Mouse (Mus musculus) erythroblast, embryonic 14.5 days (primary cell): ENCODE results near the gene Shld2. TPM values are rescaled to one million over a fixed set of nuclear protein-coding genes. Genes with fewer than 3 reads are reported as not detected.

Source experiments
- H3K27me3 ChIP-seq: 2 replicates; pipeline ENCODE4 v1.6.1; 2012; ENCODE audit warnings: inconsistent platforms; ENCODE audit not compliant: control insufficient read depth
- H3K36me3 ChIP-seq: 2 replicates; pipeline ENCODE4 v1.6.1; 2012; ENCODE audit warnings: mild to moderate bottlenecking, inconsistent platforms; ENCODE audit not compliant: control insufficient read depth
- H3K4me1 ChIP-seq: 2 replicates; pipeline ENCODE4 v1.6.1; 2012; ENCODE audit warnings: inconsistent platforms; ENCODE audit not compliant: control insufficient read depth
- H3K4me3 ChIP-seq: replicated peaks from 2 replicates; pipeline ENCODE3; 2012; ENCODE audit warnings: moderate library complexity, mild to moderate bottlenecking, inconsistent platforms
- H3K9me3 ChIP-seq: 2 replicates; pipeline ENCODE4 v1.6.1; 2012; ENCODE audit warnings: low read length, inconsistent platforms, mixed read lengths; ENCODE audit not compliant: control insufficient read depth
- GATA1 ChIP-seq: IDR thresholded peaks from 2 replicates; pipeline ENCODE4 v1.6.1; 2012; ENCODE audit warnings: low read length, inconsistent platforms, mixed read lengths
- TAL1 ChIP-seq: IDR thresholded peaks from 3 replicates; pipeline ENCODE4 v1.6.1; 2012; ENCODE audit warnings: low read length, inconsistent platforms, mixed read lengths
- polyA plus RNA-seq: library from polyadenylated mRNA; stranded (reverse); fragments of >175 nt; gene quantifications from 2 replicates; pipeline ENCODE4 v1.2.3, GENCODE M21; 2012

Gene Shld2
- polyA plus RNA-seq, 1 experiment: 0.03 TPM

- H3K9me3 ChIP-seq: no peaks in the 10 kb centered on the region
- H3K4me3 ChIP-seq: peak overlapping the region; percentile 81
- H3K4me1 ChIP-seq: peaks cover 23% of the 10 kb centered on the region
- H3K27me3 ChIP-seq: peaks cover 23% of the 10 kb centered on the region
- TF ChIP-seq GATA1 (no peak), TAL1 (no peak)
- peaks cover 2% of the 10 kb centered on the region; the same call in 1 of the 2 replicates for H3K36me3 ChIP-seq
These were observed 2.2 kb upstream of the Shld2 start for GRCm38 (mm10) chr14:34312339-34313048.

GRCm38 (mm10) chr14:34311691-34312090, 1.4 kb upstream of the Shld2 start:
- Histone ChIP-seq H3K4me3 (peak overlapping the region; percentile 81), H3K36me3 (peaks cover 2% of the 10 kb centered on the region; the same call in 1 of the 2 replicates), H3K4me1 (peaks cover 23% of the 10 kb centered on the region), H3K27me3 (peaks cover 23% of the 10 kb centered on the region), H3K9me3 (no peaks in the 10 kb centered on the region)
- TF ChIP-seq TAL1 (no peak), GATA1 (no peak)

- peaks cover 23% of the 10 kb centered on the region for H3K27me3 ChIP-seq
- no peaks in the 10 kb centered on the region for H3K9me3 ChIP-seq
- H3K36me3 ChIP-seq: peaks cover 2% of the 10 kb centered on the region; the same call in 1 of the 2 replicates
- no peak for TF ChIP-seq TAL1
- no peak for TF ChIP-seq GATA1
- peaks cover 23% of the 10 kb centered on the region for H3K4me1 ChIP-seq
- H3K4me3 ChIP-seq: peak overlapping the region; percentile 81
These were observed 833 bp upstream of the Shld2 start for GRCm38 (mm10) chr14:34311021-34311631.

GRCm38 (mm10) chr14:34309907-34310233, 423 bp downstream of the Shld2 start:
- Histone ChIP-seq H3K36me3 (peaks cover 2% of the 10 kb centered on the region; the same call in 1 of the 2 replicates), H3K4me3 (peak overlapping the region; percentile 81)
- TF ChIP-seq GATA1: no peak
- TF ChIP-seq TAL1: no peak

GRCm38 (mm10) chr14:34309266-34309665, 1.0 kb downstream of the Shld2 start:
- peaks cover 23% of the 10 kb centered on the region for H3K27me3 ChIP-seq
- no peaks in the 10 kb centered on the region for H3K9me3 ChIP-seq
- no peak for TF ChIP-seq GATA1
- no peak for TF ChIP-seq TAL1
- H3K4me3 ChIP-seq: no peak overlapping the region
- peaks cover 23% of the 10 kb centered on the region for H3K4me1 ChIP-seq
- H3K36me3 ChIP-seq: peaks cover 2% of the 10 kb centered on the region; the same call in 1 of the 2 replicates

More at GRCm38 (mm10) chr14:34309907-34310233, 423 bp downstream of the Shld2 start:
- Histone ChIP-seq H3K27me3 (peaks cover 23% of the 10 kb centered on the region), H3K4me1 (peaks cover 23% of the 10 kb centered on the region), H3K9me3 (no peaks in the 10 kb centered on the region)

GRCm38 (mm10) chr14:34303265-34303680, 7.0 kb downstream of the Shld2 start:
- no peak for TF ChIP-seq TAL1
- no peak for TF ChIP-seq GATA1

GRCm38 (mm10) chr14:34302681-34303242, 7.5 kb downstream of the Shld2 start:
- H3K9me3 ChIP-seq: no peaks in the 10 kb centered on the region
- no peaks in the 10 kb centered on the region for H3K36me3 ChIP-seq
- H3K4me1 ChIP-seq: no peaks in the 10 kb centered on the region
- TF ChIP-seq TAL1 (no peak), GATA1 (no peak)
- no peaks in the 10 kb centered on the region for H3K27me3 ChIP-seq
- no peak overlapping the region for H3K4me3 ChIP-seq

More at GRCm38 (mm10) chr14:34303265-34303680, 7.0 kb downstream of the Shld2 start:
- H3K9me3 ChIP-seq: no peaks in the 10 kb centered on the region
- H3K4me3 ChIP-seq: no peak overlapping the region
- H3K36me3 ChIP-seq: no peaks in the 10 kb centered on the region
- H3K27me3 ChIP-seq: no peaks in the 10 kb centered on the region
- H3K4me1 ChIP-seq: no peaks in the 10 kb centered on the region

GRCm38 (mm10) chr14:34298871-34299700, 11.2 kb downstream of the Shld2 start:
- H3K9me3 ChIP-seq: no peaks in the 10 kb centered on the region
- no peak for TF ChIP-seq TAL1
- no peak for TF ChIP-seq GATA1
- H3K4me3 ChIP-seq: no peak overlapping the region
- no peaks in the 10 kb centered on the region for H3K27me3 ChIP-seq
- no peaks in the 10 kb centered on the region for H3K36me3 ChIP-seq
- no peaks in the 10 kb centered on the region for H3K4me1 ChIP-seq

GRCm38 (mm10) chr14:34297634-34298033, 12.7 kb downstream of the Shld2 start:
- TF ChIP-seq GATA1: no peak
- TF ChIP-seq TAL1: no peak
- Histone ChIP-seq H3K4me3 (no peak overlapping the region), H3K27me3 (no peaks in the 10 kb centered on the region), H3K4me1 (no peaks in the 10 kb centered on the region), H3K9me3 (no peaks in the 10 kb centered on the region), H3K36me3 (no peaks in the 10 kb centered on the region)
